Mouse (Mus musculus) hindbrain, postnatal 0 days (tissue): ENCODE measurements around the gene Adam1b. TPM values are rescaled to one million over a fixed set of nuclear protein-coding genes. Genes with fewer than 3 reads are reported as not detected.

Experiments
- ATAC-seq: fragments of 200-750 bp; cut with Nextera tagmentation; 2 replicates; pipeline ENCODE4 v1.8.0; 2017; ENCODE audit warnings: mild to moderate bottlenecking, moderate TSS enrichment, moderate library complexity
- DNase-seq: peaks from one replicate; pipeline ENCODE4 v3.0.0-alpha.2; 2015; ENCODE audit warnings: low spot score
- H3K27ac ChIP-seq: fragments of 300-500 bp; sonication (generic); 2 replicates; pipeline ENCODE4 v1.5.1; 2014; ENCODE audit warnings: mild to moderate bottlenecking
- H3K27me3 ChIP-seq: fragments of 300-500 bp; sonication (generic); 2 replicates; pipeline ENCODE4 v1.6.1; 2014; ENCODE audit warnings: low read length, mixed read lengths; ENCODE audit not compliant: insufficient read depth
- H3K36me3 ChIP-seq: fragments of 300-500 bp; sonication (generic); 2 replicates; pipeline ENCODE4 v1.6.1; 2014; ENCODE audit warnings: low read length, mixed read lengths; ENCODE audit not compliant: insufficient read depth
- H3K4me1 ChIP-seq: fragments of 300-500 bp; sonication (generic); 2 replicates; pipeline ENCODE4 v1.6.1; 2014; ENCODE audit warnings: antibody characterized with exemption, low read length, mixed read lengths; ENCODE audit not compliant: insufficient read depth
- H3K4me2 ChIP-seq: fragments of 300-500 bp; sonication (generic); 2 replicates; pipeline ENCODE4 v1.6.1; 2014; ENCODE audit warnings: low read depth, mild to moderate bottlenecking, low read length, moderate library complexity, mixed read lengths
- H3K4me3 ChIP-seq: fragments of 300-500 bp; sonication (generic); 2 replicates; pipeline ENCODE4 v1.5.1; 2014; ENCODE audit warnings: low read length
- H3K9ac ChIP-seq: fragments of 300-500 bp; sonication (generic); replicated peaks from 2 replicates; pipeline ENCODE4 v1.6.1; 2014; ENCODE audit warnings: mild to moderate bottlenecking, low read length, moderate library complexity, mixed read lengths
- H3K9me3 ChIP-seq: fragments of 300-500 bp; sonication (generic); 2 replicates; pipeline ENCODE4 v1.6.1; 2016; ENCODE audit warnings: low read length, mixed read lengths
- CTCF ChIP-seq: IDR thresholded peaks from 2 replicates; pipeline ENCODE4 v1.5.1; 2016; ENCODE audit warnings: antibody characterized with exemption, control low read depth, low read depth
- WGBS: fragments of 180-500 bp; shearing (Covaris S2); extraction: QIAGEN DNeasy Blood & Tissue Kit; methylation state at CpG from one replicate; pipeline ENCODE4 v1.1.7; 2014; 5-methylcytosine and 5-hydroxymethylcytosine counted together
- polyA plus RNA-seq: library from polyadenylated mRNA; unstranded; fragments of >200 nt; fragmentation: Nextera tagmentation; extraction: Ambion mirVana; gene quantifications from 2 replicates; pipeline ENCODE4 v1.2.1, GENCODE M21; 2015
- total RNA-seq: library from RNA; depleted of rRNA; stranded (reverse); fragments of >200 nt; gene quantifications from 2 replicates; pipeline ENCODE4 v1.2.3, GENCODE M21; 2014

Gene Adam1b
- total and polyA plus RNA-seq, 2 experiments from 2014 or later = not detected

GRCm38 (mm10) chr5:121543370-121543769 lies 40.1 kb upstream of the Adam1b start:
- Histone ChIP-seq H3K9ac (no peak overlapping the region), H3K4me3 (no peak overlapping the region), H3K9me3 (no peaks in the 10 kb centered on the region), H3K27me3 (no peaks in the 10 kb centered on the region), H3K4me1 (peaks cover 7% of the 10 kb centered on the region), H3K4me2 (no peak overlapping the region), H3K27ac (no peak overlapping the region), H3K36me3 (no peaks in the 10 kb centered on the region)
- ATAC-seq (no peak), DNase-seq (no peak)
- 79% methylated on average over 3 of the region's 3 CpGs for WGBS
- no peak for TF ChIP-seq CTCF

- H3K9me3 ChIP-seq = no peaks in the 10 kb centered on the region
- H3K4me3 ChIP-seq = no peak overlapping the region
- no peaks in the 10 kb centered on the region for H3K27me3 ChIP-seq
- peaks cover 7% of the 10 kb centered on the region for H3K4me1 ChIP-seq
- TF ChIP-seq CTCF = peak; percentile 43
- DNase-seq (peak; percentile 25), ATAC-seq (no peak)
- 86% methylated on average over 7 of the region's 7 CpGs for WGBS
- H3K9ac ChIP-seq = no peak overlapping the region
- H3K36me3 ChIP-seq = peaks cover under 1% of the 10 kb centered on the region; the same call in 1 of the 2 replicates
- no peak overlapping the region for H3K4me2 ChIP-seq
- no peak overlapping the region for H3K27ac ChIP-seq
Observed at GRCm38 (mm10) chr5:121541235-121541634, 38.0 kb upstream of the Adam1b start.

GRCm38 (mm10) chr5:121540066-121540465 lies 36.8 kb upstream of the Adam1b start:
- WGBS = 89% methylated on average over 5 of the region's 5 CpGs
- DNase-seq = no peak
- Histone ChIP-seq H3K27me3 (no peaks in the 10 kb centered on the region), H3K27ac (no peak overlapping the region), H3K9me3 (no peaks in the 10 kb centered on the region), H3K4me2 (no peak overlapping the region), H3K4me3 (no peak overlapping the region), H3K4me1 (peaks cover 7% of the 10 kb centered on the region), H3K36me3 (peaks cover 11% of the 10 kb centered on the region), H3K9ac (no peak overlapping the region)
- TF ChIP-seq CTCF = no peak
- no peak for ATAC-seq

DNA sequence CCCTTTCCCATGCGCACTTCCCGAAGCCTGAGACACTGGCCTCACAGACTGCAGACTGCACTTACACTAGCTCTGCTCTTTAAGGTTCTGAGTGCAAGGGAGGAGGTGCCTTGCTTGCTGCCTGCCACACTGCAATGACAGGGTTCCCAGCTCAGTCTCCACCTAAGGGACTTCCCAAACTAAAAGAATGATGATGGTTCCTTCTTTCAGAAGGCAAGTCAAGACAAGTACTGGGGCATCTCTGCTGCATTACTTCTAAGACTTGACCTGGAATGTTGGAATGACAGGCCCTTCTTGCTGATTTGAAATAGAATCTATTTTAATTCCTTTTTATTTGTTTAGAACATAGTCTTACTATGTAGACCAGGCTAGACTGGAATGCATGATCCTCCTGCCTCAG lies 34.4 kb upstream of the Adam1b start:
- TF ChIP-seq CTCF = no peak
- Histone ChIP-seq H3K27me3 (no peaks in the 10 kb centered on the region), H3K9me3 (no peaks in the 10 kb centered on the region), H3K9ac (no peak overlapping the region), H3K4me3 (no peak overlapping the region), H3K4me2 (no peak overlapping the region), H3K27ac (no peak overlapping the region), H3K4me1 (no peaks in the 10 kb centered on the region), H3K36me3 (peaks cover 31% of the 10 kb centered on the region)
- DNase-seq (no peak), ATAC-seq (no peak)
- 80% methylated on average over 2 of the region's 2 CpGs for WGBS

- Histone ChIP-seq H3K4me1 (no peaks in the 10 kb centered on the region), H3K4me2 (no peak overlapping the region), H3K9me3 (no peaks in the 10 kb centered on the region), H3K4me3 (no peak overlapping the region), H3K27me3 (no peaks in the 10 kb centered on the region), H3K36me3 (peaks cover 36% of the 10 kb centered on the region), H3K27ac (no peak overlapping the region), H3K9ac (no peak overlapping the region)
- ATAC-seq = no peak
- 46% methylated on average over 7 of the region's 7 CpGs for WGBS
- TF ChIP-seq CTCF = no peak
- DNase-seq = no peak
Observed at GRCm38 (mm10) chr5:121536921-121537555, 33.8 kb upstream of the Adam1b start.

- Histone ChIP-seq H3K27me3 (no peaks in the 10 kb centered on the region), H3K36me3 (peaks cover 51% of the 10 kb centered on the region), H3K4me3 (no peak overlapping the region), H3K4me1 (no peaks in the 10 kb centered on the region), H3K9ac (no peak overlapping the region), H3K27ac (no peak overlapping the region), H3K4me2 (no peak overlapping the region), H3K9me3 (no peaks in the 10 kb centered on the region)
- WGBS = 97% methylated on average over 3 of the region's 3 CpGs
- ATAC-seq (no peak), DNase-seq (no peak)
- no peak for TF ChIP-seq CTCF
Observed at GRCm38 (mm10) chr5:121535116-121535515, 31.9 kb upstream of the Adam1b start.

DNA sequence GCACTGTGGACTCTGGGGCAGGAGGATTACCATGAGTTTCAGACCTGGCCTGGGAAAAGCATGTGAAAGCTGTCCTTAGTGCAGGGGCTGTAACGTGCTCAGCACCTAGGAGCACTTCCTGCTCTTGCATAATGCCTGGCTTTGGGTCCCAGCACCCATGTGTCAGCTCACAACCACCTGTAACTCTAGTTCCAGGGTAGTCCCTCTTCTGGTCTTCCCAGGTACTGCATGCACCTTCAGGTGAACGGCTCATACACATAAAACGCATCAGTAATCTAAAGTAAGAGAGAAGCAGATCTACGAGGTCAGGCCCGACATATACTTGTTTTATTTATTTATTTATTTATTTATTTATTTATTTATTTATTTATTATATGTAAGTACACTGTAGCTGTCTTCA lies 31.3 kb upstream of the Adam1b start:
- WGBS = 97% methylated on average over 5 of the region's 5 CpGs
- ATAC-seq = no peak

More for the DNA sequence above, 31.3 kb upstream of the Adam1b start:
- Histone ChIP-seq H3K9ac (no peak overlapping the region), H3K4me1 (no peaks in the 10 kb centered on the region), H3K4me2 (no peak overlapping the region), H3K9me3 (no peaks in the 10 kb centered on the region), H3K27me3 (no peaks in the 10 kb centered on the region), H3K27ac (no peak overlapping the region), H3K36me3 (peaks cover 55% of the 10 kb centered on the region), H3K4me3 (no peak overlapping the region)
- TF ChIP-seq CTCF = peak; percentile 57
- peak; percentile 25 for DNase-seq
